Mouse (Mus musculus) layer of hippocampus, postnatal 10 days (tissue): ENCODE measurements at regions not wholly inside any gene's neighbourhood (a gene's known extent, or its start where the extent isn't known, plus 50 kb on each side); places are given as distances from the start of the nearest gene placed in this dataset.

Source experiments
- DNase-seq, 2 experiments: peaks; one replicate each; pipeline ENCODE4 v3.0.0; 2021; ENCODE audit warnings: low spot score in 2 of 2

DNA sequence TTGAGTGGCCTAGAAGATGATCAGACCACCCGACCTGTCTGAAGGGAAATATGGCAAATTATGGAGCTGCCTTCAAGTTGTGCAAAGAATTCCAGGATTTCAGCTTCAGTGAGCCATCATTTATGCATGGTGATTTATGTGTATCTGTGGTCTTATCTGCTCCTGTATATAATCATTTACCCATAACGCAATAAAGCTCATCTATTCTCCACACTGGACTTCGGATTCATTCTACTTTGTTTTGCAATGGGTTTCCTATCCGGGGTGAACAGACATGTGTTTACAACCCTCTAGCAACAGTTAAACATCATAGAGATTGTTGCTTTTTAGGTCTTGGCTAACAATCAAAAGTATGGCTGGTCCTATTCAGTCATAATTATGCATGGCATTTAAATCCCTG, 145.1 kb downstream of the Pcdh10 start:
- DNase-seq = no peak

DNA sequence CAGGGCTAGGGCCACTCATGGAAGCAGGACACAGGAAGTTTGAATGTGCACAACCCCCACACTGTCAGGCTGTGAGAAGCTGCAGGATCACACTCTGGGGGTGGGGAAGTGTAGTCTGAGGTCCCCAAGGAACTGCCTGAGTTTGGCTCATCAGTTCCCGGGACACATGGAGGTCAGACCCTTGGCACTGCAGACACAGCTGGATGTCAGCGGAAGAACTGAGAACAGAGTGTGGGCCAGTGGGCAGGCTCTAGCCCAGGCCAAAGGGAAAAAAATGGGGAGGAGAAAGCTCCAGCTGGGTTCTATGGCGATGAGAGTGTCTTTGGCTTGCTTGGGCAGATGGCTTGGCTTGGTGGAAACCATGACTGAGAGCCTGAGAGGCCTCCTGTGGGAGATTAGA, 168.9 kb downstream of the Pcdh10 start:
- DNase-seq = no peak

DNA sequence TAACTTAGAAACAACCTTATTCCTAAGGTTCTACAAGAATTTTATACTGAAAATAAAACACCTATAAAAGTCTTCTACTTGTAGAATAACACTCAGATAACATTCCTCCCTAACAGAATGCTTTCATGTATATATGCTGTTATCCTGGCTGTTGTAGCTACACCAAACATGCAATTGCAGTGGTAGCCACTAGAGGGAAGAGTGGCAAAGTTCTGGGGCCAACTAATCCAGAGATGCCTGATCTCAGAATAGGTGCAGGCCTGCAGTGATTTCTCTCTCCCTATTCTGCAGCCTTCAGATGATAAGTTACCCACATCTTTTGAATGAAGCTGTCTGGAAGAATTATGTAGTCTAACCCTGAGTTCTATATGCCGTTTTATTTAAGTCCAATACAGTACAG, 177.5 kb downstream of the Pcdh10 start:
- peak; percentile 68 to 76 for DNase-seq

DNA sequence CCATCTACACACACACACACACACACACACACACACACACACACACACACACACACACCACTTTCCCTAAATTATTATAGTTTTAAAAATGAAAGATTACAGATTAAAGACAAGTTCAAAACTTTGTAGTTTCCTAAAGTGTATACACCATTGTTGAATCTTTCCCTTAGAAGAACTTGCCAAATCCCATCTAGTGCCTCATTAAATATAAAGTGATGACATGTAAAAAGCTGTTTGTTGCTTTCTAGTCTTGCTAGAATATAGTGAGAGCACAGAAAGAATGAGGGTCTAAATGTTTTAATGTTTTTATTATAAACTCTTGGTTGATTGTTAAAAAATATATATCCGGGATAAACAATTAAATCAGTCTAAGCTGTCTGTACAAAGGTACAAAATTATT, 194.8 kb downstream of the Pcdh10 start:
- DNase-seq = no peak

DNA sequence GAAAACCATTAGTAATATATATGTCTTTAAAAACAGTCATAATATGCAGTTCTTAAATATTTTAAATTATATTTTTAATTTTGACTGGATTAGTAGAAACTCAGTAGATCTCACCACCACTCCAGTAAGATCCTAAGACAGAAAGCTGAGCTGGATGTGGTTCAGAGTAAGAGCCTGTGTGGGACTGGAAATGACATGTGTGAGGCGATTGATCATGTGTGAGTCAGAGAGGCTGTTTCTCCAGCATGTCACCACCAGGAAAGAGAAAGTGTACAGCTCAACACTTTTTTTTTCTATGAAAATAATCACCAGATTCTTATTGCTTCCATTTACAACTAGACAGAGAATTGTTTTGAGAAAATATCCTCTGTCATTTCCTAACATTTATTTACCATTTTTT, 198.8 kb downstream of the Pcdh10 start:
- DNase-seq = no peak

DNA sequence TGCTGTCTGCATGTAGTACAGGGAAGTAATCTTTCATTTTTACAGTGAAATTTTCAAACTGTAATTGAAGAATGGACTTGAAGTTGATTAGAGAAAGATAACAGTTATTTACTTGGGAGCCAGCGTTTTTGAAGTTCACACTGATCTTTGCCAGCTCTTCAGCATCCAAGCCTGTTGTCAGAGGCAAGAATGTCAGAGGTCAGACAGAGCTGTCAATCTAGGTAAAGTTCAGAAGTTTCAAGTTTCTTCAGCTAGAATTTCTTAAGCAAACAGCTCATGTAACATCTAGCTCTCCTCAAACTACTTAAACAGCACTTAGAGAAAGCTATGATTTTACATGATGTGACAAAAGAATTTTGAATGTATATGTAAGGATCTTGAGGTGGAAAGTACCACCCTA, 215.4 kb downstream of the Pcdh10 start:
- DNase-seq = no peak

DNA sequence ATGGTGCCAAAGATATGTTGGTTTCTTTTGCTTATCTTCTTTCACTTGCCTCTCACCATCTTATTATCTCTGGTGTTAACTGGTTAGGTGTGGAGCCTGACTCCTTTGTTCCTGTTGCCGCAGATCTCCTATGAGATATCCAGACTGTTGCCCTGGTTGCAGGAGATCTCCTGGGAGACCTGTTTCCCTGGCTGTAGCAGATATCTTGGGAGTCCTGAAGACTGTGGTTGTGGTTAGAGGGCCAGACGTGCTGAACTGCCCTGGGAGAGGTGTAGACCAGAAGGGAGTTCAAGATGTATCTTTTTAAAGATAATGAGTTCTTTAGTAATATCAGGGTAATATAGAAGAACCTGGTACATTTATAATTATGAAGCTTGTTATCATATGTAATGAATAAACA, 224.1 kb downstream of the Pcdh10 start:
- DNase-seq = no peak

DNA sequence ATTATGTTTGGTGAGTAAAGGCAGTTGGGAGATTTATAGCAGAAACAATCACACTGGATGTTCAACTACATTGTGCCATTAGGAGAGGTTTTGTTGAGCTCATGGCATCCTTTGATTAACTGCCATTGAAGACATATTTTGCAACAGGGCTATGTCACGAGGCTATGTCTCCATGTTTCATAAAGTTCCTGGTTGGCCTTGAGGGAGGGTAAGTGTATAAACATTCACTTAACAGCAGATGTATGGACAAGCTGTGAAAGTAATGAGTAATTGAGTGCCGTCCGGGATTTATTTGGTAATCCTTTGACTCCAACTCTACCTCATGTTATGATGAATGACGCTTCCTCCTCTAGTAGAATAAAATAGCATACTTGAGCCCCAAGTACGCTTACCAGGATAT, 225.0 kb downstream of the Pcdh10 start:
- no peak for DNase-seq

DNA sequence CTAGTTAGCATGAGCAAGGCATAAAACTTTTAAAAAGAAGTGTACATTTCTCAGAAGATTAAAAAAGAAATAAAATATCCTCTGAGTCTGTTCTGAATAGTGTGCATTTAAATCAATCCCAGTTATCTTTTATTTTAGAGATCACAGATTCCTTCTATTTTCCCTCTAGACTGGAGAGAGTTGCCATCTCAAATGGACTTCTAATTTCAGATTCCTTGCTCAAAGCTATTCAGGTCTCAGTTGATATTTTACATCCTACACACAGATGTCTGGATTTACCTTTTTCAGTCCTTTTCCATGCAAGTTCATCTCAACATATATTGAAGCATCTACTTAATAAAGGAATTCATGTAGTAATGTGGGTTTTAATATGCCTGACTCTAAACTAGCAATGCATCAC, 242.5 kb downstream of the Pcdh10 start:
- DNase-seq = no peak

DNA sequence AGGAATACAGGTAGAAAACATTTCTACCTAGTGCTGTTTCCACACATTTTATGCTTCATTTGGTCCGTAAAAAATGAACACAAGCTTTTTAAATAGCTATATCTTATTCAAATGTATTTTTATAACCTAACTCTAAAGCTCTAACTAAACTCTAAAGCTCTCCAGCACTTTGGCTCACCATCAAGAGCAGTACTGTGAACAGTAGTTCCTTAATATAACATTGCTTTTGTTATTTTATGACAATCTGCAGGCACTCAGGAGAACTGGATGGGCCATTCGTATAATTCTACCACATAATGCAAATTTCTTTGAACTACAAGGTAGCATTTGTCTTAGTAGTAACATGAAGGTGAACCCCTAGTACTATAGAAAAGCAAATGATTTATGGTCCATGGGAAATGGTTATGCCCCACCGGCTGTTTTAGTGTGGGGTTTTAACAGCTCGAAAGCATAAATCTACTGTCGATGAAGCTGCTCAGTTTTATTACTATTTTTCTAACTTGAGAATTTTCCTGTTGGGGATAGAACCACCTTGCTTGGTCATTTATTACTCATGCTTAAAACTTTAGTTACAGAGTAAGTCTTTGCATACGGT, 267.8 kb downstream of the Pcdh10 start:
- no peak for DNase-seq

DNA sequence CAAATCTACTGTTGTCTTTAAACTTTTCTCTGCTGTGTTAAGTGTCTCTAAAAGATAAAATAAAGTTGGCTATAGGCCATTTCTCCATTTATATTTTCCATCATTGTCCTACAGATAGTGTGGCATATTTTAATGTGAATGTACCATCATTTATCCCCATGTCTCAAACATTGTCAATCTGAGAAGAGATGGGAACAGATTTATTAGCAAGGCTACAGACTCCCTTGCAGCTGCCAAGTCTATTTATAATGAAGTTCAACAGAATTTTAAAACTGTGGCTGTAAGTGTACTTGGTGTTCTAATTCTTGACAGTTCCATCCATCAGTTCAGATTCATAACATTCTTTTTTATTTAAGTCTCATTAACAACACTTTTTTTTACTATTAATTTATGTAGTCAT, 271.2 kb downstream of the Pcdh10 start:
- DNase-seq = no peak

DNA sequence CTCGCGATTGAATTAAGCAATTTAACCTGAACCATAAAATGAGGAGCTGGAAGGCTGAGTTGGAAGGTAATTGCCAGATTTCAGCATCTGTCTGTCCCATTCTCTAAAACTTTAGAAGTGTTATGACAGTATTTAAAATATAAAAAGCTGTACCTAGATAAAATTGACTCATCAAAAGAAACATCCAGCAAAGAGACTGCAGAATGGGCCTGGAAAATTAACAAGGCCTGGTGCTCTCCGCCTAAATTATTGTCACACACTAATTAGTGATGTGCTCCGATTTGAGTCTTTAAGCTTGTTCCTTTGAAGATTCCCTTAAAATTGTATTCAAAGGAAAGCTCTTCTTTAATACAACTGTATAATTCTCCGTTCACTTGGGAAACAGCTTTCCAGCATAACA, 278.8 kb downstream of the Pcdh10 start:
- no peak for DNase-seq

DNA sequence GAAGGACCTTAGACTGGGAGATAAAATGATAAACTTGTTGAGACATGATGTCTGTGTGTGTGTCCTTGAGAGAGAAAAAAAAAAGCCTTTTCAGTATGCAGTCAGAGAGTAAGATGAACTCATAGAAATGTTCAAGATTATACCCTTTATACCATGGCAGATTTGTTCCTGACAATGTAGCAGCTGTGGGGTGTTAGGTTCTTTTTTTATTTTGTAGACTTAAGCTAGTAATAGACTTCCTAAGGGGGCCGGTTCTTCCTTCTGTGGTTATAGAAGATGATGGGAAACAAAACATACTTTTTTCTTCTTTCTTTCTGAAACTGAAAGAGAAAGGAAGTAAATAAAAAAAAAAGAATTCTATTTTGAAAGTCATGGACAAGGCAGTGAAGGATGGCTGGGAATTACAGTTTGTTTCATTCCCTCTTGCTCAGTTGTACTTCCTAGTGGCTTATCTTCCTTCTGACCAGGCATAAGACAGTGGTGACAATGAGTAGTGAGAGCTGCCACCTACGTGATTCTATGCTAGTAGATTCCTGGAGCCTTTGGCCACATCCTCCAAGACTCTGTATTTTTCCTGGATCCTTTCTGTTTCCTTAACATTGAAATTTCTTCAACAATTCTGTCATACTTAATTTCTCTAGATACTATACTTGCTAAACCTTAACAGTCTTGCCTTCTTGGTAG, 280.0 kb downstream of the Pcdh10 start:
- no peak for DNase-seq

DNA sequence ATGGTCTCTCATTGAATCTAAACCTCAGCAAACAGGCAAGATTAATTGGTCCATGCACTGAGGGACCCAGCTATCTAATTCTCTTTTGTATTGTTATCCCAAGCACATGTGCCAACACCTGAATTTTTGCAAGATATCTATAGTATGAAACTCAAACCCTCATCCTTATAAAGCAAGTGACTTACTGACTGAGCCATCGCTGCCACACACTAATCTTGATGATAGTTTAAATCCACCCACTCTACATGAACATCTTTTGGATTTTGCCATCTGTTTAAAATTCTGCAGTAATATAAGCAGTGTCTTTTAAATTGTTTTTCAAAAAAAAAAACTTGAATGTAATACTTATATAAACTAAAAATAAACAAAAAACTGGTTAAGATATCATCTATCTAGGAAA, 280.9 kb downstream of the Pcdh10 start:
- no peak for DNase-seq

DNA sequence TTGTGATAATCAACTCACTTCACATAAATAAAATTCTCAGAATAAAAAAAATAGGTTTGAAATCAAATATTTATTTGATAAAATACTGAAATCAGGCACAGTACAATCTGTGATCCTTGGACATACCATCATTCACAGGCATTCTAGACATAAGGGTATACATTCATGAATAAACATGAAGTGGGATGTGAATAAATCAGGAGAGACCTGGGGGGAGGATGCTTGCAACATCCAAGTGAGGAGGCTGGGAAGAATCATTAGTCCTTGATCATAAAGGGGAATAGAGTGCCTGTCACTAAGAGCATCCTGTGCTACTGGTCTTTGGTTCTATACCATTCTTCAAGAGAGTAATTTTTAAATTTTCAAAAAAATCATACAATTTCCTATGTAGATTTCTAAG, 292.2 kb downstream of the Pcdh10 start:
- DNase-seq = no peak

DNA sequence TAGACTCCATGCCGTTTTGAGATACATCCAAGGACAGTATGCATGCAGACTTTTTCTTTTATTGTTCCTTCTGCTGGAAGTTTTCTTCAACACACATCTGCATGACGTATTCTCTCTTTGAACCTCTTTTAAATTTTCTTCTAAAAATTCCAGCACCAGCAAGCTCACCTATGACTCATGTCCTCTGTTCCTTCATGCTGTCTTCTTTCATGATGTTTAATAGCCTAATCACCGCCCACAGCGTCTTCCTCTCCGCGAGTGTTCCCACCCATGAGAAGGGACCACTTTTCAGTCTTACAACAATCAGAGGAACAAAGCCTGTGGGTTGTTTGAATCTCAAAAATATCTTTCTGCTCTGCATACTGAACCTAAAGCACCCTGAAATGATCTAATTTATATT, 299.5 kb downstream of the Pcdh10 start:
- DNase-seq = no peak

DNA sequence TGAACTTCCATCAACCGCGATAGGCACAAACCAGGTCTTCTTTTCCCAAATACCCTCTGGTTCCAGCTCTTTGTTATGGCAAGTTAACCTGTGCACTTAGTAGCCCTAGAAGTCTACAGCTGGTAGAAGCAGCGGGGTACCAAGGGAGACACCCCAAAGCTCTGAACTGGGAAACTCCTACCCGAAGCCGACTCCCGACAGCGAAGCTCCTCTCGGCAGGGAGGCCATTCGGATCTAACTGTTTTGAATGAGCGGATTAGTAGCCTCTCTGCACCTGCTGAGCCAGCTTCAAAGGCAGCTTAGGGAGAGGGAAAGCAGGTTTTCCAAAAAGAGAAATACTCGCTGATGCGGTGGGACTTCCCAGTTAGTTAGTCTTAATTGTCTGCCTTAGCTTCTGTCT, 303.2 kb downstream of the Pcdh10 start:
- DNase-seq = peak; percentile 7 to 22

DNA sequence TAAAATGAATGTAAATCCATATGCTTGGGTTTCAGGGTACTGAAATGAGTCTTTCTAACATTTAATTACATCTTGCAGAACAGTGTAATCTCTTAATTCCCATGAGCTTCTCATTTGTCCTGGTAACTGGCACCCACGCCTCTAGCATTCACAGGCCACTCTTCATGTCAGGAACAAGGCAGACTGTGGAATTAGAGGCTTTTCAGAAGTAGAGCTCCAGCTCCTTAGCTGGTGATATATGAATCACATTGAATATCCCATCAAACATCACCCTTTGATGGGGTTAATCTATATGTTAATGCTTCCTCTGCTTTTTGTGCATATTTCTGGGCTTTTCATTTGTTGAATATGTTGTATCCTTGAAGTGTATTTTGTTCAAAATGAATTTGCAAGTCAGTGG, 329.7 kb downstream of the Pcdh10 start:
- no peak for DNase-seq
